Mouse (Mus musculus) spleen, postnatal 4 days (tissue): ENCODE results near the gene Plvap.

Experiments used
- DNase-seq, 2 experiments: peaks; one replicate each; pipeline ENCODE4 v3.0.0; 2022; ENCODE audit warnings: low spot score in 2 of 2

Gene Plvap

DNA sequence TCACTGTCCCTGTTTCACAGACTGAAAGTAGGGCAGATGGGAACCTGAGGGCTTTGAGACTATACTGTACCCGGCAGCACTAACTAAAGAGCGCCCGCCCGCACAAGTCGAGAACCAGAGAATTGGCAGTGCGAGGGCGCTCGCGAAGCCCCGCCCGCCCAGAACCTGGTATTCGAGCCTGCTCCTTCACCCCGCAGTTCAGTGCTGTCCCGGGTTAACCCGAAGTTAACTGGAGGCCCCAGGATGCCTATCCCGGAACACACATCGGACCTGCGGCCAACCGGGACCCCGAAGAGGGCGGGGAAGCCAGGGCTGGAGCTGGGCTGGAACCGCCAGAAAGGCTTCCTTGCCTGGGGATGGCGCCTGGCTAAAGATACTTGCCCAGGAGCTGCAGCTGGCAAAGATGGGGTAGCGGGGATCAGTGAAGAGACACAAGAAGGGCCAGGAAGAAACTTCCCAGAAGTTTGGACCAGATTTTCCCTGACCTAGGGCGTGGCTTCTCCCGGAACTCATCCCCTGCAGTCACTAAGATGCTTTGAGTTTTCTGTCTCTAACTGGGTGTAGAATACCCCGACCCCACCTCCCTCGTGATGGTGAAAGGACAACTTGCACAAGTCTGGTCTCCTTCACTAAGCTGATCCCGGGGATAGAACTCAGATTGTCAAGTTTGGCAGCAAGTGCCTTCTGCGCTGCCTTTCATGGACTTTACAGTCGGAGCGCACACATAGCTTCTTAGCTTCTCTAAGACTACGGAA is 23.7 kb downstream of the Plvap start, which contains the start of gene Gtpbp3:
Gene Gtpbp3 (plus strand): TSS at position 413 of the 755 bp plus-strand sequence.
- peak; percentile 78 to 88 for DNase-seq

DNA sequence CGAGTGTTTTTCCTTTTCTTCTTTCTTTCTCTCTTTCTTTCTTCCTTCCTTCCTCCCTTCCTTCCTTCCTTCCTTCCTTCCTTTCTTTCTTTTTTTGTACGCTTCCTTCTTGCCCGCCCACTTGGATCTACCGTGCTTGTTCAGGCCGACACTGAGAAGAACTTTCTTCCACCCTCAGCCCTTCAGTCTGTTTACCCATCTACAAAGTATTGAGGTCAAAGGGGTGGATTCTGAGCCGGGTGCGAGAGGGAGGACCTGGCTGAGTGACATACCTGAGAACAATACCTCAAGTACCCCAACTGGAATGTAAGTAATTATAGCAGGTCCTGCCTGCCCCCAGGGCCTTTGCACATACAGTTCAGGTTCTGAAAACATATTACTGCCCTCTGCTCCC is 25.4 kb downstream of the Plvap start:
- no peak for DNase-seq

GRCm38 (mm10) chr8:71485142-71486135 is 26.1 kb downstream of the Plvap start, which contains the start of gene Ano8:
Gene Ano8, minus strand, starts transcription at chr8:71485963.
- peak; percentile 76 to 89 for DNase-seq

GRCm38 (mm10) chr8:71484736-71485135 is 26.8 kb downstream of the Plvap start:
- peak in 1 of 2 experiments; percentile 68 for DNase-seq

DNA sequence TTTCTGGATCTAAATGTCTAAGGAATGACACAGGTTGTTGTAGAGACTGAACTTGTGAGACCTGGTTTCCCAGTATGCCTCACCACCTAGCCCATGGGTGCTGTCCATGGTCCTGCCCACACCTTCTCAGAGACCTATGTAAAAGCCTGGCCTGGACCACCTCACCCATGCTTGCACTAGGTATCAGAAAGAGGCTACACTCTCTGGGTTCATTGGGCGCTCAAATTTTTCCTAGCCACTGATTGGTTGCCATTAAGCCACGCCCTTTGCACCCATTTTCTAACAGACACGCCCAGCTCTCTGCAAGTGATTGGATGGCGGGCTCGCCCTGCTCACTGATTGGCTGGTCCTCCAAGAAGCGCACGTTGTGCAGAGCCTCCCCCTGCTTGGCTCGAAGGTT is 27.6 kb downstream of the Plvap start:
- DNase-seq = peak; percentile 50 to 81

DNA sequence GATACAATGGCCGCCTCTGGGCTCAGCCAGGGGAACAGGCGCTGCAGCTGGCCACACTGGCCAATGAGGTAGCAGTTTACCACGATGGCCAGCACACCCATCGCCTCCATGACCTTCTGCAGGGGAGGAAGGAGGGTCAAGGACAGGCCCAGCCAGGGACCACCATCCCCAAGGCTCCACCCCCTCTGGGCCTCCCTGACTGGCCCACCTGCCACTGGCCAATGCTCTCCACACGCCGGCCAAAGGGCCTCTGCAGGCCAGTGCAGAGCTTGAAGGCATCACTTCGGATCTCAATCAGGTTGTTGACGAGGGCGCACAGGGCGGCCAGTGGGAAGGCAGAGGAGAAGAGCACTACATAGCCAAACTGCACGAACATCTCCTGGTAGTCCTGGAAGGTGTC is 32.6 kb downstream of the Plvap start:
- DNase-seq = peak in 1 of 2 experiments; percentile 65

DNA sequence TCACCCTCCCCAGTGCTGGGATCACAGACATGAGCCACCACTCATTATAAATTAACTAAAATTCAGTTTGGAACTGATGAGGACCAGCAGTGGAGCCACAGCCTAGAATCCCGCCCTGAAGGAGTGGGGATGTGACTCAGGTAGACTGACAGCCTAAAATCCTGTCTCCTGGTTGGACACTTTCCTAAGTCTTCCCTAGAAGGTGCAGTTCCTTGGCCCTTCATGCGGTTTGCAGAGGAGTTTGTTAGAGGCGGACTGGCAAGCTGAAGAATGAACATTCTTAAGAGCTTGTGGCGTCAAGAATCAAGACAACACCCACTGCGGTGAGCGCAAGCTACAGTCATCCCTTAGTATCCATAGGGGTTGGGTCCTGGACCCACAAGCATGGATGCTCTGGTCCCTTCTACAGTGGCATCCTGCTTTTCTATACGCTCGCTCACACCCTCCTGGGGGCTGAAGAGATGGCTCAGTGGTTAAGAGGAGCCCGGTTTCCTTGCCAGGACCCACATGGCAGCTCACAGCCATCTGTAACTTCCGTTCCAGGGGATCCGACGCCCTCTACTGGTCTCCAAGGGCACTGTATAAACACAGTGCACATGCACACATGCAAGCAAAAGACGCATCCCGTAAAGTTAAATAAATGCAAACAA is 34.2 kb downstream of the Plvap start:
- DNase-seq = peak in 1 of 2 experiments; percentile 70

- DNase-seq = peak; percentile 76 to 89
Observed at GRCm38 (mm10) chr8:71476099-71476940, 35.2 kb downstream of the Plvap start.

GRCm38 (mm10) chr8:71475702-71476075 is 35.9 kb downstream of the Plvap start:
- DNase-seq = no peak

DNA sequence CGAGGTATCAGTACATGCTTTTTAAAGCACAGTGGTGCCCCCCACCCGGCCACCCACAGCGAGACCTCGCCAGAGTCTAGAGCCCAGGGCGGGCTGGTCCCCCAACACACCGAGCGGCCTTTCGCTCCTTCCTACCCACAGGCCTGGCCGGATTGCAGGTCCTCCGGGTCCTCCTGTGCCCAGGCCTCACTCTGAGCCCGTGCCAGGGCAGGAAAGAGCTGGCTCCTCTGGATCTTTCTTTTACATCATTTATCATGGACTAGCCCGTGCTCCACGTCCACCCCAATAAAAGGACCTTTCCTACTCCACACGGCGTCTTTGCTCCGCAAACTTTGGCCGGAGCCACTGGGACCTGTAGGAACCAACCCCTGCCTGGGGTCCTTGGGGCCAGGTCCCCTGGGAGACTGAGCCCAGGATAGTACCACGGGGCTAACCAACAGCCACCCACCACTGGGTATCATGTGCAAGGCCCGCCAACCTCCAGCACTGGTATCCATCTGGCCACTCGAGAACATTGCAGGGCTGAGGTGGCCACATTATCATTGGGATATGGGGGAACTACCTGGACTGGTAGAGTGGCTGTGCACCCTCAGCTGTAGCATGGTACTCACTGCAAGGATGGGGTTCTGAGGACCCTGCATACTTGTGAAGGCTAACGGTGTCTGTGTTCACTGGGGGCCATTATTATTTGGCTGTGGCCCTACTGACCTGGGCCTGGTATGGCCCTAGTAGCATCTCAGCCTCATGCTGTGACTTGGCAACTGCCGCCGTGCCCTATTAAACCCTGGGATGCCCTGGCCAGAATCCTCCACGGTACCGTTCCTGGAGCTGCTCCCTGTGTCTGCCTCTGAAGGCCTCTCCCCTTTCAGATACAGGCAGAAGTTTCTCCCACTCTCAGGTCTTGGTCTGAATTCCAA is 36.5 kb downstream of the Plvap start:
- no peak for DNase-seq

GRCm38 (mm10) chr8:71474344-71474743 is 37.2 kb downstream of the Plvap start:
- no peak for DNase-seq

GRCm38 (mm10) chr8:71472601-71473386 is 38.8 kb downstream of the Plvap start:
- no peak for DNase-seq

DNA sequence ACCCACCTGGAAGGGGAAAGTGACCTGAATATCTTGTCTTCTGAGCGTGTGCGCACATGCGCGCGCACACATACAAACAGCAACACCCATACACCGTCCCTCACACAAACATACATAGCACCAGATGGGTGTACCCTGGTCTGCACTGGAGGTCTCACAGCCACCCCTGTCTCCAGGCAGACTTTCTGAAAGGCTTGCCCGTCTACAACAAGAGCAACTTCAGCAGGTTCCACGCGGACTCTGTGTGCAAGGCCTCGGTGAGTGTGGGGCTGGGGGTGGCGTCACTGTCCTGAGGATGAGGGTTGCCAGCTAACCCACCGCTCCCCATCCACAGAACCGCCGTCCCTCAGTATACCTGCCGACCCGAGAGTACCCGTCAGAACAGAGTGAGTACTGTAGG is 39.7 kb downstream of the Plvap start:
- no peak for DNase-seq

GRCm38 (mm10) chr8:71470913-71471255 is 40.7 kb downstream of the Plvap start:
- DNase-seq = peak in 1 of 2 experiments; percentile 62

DNA sequence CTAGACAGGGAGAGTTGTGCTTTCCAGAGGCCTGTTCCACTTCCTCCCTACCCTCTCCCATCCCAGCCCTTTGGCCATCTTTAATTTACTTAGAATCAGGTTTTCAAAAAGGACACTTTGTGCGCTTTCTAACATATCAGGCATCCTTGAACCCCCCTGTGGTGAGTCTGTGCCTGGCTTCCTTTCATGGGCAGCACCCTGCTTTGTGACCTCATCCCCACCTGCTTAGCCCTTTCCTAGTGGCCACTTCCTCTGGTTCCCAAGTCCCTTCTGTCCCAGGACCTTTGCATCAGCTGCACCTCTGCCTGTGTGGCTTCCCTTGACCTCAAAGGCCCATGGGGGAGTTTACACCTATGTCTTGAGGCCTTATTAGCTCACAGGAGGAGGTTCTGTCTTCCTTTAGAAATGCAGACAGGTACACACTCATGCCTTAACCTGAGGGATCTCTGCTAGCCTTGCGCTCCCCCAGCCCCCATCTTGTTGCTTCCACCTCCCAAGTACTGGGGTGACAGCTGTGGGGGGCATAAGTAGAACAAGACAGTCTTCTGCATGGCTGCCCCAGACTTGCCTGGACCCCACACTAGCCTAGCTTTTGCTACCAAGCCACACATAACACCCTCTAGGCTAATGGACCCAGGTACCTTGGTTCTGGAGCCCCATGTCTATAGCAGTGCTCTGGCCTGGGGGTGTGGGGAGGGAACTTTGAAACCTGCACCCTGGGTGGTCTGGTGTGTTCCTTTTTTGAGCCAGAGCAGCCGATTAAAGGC is 41.2 kb downstream of the Plvap start:
- peak in 1 of 2 experiments; percentile 56 for DNase-seq

DNA sequence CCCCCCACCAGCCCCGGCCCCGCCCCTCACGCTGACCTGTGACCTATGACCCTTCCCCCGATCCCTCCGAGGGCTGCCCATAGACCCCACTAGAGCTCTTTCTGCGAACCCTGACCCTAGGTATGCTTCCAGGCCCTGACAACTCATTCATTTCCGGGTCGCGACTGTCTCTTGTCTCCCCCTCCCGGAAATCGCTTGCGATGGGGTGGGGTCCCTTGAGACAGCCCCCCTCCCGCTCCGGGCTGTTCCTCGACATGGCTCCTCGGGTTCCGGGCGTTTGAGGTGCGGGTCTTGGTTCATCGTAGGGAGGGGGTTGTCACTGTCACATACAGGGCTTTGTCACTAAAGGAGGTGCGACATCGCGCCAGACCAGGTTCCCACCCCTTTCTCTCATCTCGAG is 42.1 kb downstream of the Plvap start:
- DNase-seq = peak; percentile 45 to 78

DNA sequence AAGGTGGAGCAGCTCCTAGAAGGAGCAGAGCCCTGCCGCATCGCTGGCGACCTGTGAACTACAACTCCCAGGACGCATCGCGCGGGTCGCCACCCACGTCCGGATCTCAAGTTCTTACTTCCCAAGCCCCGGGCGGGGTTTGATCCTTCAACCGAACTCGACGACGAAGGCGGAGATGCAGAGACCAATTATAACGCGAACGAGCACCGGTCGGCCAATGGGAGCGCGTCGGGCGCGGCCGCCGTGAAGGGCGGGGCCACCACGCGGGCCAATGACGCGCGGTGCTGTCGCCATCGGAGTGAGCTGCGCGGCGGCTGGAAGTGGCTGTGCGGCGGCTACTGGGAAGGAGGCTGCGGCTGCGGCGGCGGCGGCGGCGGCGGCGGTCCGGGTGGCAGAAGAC is 42.6 kb downstream of the Plvap start, which contains the start of gene Dda1:
Gene Dda1 (plus strand): TSS at position 284 of the 400 bp plus-strand sequence.
- peak; percentile 96 to 97 for DNase-seq

DNA sequence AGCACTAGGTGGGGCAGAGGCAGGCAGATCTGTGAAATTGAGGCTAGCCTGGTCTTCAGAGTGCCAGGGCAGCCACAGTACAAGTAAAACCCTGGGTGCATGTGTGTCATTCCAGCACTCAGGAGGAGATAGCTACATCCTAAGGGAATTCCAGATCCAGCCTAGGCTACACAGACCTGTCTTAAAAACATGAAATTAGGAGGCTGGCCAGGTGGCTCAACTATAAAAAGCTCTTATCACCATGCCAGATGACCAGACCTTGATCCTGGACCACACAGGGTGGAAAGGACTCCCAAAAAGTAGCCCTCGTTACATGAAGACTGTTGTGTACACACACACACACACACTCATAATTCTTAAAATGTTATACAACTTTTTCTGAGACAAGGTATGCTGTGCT is 43.6 kb downstream of the Plvap start:
- no peak for DNase-seq
